14 mouse cellular contexts compared by ENCODE assay signal in the genomic region with DNA sequence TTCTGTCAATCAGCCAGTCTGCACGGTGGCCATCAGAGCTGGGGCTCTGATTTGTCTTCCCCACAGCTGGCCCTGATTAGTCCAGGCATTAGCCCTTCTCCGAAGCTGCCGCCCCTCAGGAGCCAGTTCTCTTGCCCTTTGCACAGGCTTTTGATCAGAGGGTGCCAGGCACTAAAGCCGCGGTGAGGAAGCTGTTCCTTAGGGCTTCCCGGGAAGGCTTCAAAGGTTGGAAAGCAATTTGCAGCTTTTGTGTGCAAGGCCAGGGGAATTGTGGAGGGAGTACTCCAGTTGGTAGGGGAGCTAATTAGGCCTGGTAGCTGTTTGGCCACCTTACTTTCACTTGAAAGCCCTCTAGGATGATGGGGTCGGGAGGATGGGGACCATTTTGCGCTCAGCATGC.
DNase-seq lines count a peak whose midpoint lies in the region; ATAC-seq lines count a peak whose summit lies in the region.
"Had no signal": no experiment of that assay in that cellular context is flagged by ENCODE, and none has a peak within 500 bp of the region (broad histone marks: within the 10 kb centered on the region; RNA-seq: fewer than 3 reads in every experiment).

No protein-coding gene starts in this region.

- no peaks in the 10 kb centered on the region for H3K27me3 ChIP-seq in forebrain, embryonic 16.5 days (replicated peaks; ENCODE audit: control insufficient read depth, insufficient read depth, low read length)
- no peaks in the 10 kb centered on the region for H3K27me3 ChIP-seq in midbrain, embryonic 12.5 days

- H3K4me2 ChIP-seq in forebrain, embryonic 16.5 days (ENCODE audit: low read length): no peak overlapping the region
- H3K4me2 ChIP-seq in midbrain, embryonic 12.5 days (replicated peaks): no peak overlapping the region

- no peak overlapping the region for H3K4me3 ChIP-seq in forebrain, embryonic 16.5 days (replicated peaks; ENCODE audit: low read length)
- no peak overlapping the region for H3K4me3 ChIP-seq in midbrain, embryonic 12.5 days
- H3K4me3 ChIP-seq: layer of hippocampus, adult 2 months had no signal

- H3K4me1 ChIP-seq in forebrain, embryonic 16.5 days (replicated peaks; ENCODE audit: control insufficient read depth, insufficient read depth, low read length): no peaks in the 10 kb centered on the region
- H3K4me1 ChIP-seq in midbrain, embryonic 12.5 days: no peaks in the 10 kb centered on the region; the same call in 1 of the 2 replicates

- H3K27ac ChIP-seq in forebrain, embryonic 16.5 days (ENCODE audit: low read length): no peak overlapping the region
- H3K27ac ChIP-seq in midbrain, embryonic 12.5 days (replicated peaks): no peak overlapping the region
- H3K27ac ChIP-seq: layer of hippocampus, adult 2 months had no signal

- peak; percentile 11 for DNase-seq in brain, adult 2 months (ENCODE audit: low read depth, low spot score)
- DNase-seq in embryo, embryonic 11.5 days (ENCODE audit: low read depth, low spot score): peak; percentile 3
- no peak for DNase-seq in natural killer cell, adult 2 months (ENCODE audit: low spot score in 2 of 2)
- no peak for DNase-seq in spleen, postnatal 36 days (ENCODE audit: low spot score in 2 of 2)
- DNase-seq in cerebellum, adult 9-11 months: no peak
- DNase-seq in kidney, adult 9 months: no peak
- DNase-seq: cerebellum, adult 2 months; kidney, adult 18-20 months; liver, postnatal 0 days; thymus, postnatal 4 days had no signal

- peak; percentile 52; the same call in 1 of the 2 replicates for ATAC-seq in forebrain, embryonic 16.5 days
- peak; percentile 86 for ATAC-seq in midbrain, embryonic 12.5 days (ENCODE audit: low FRiP score, low read depth)
- ATAC-seq: activated CD4-positive, CD25-positive, alpha-beta regulatory T cell, adult 4 months; liver, postnatal 0 days had no signal

- no peak overlapping the region for H3K9ac ChIP-seq in forebrain, embryonic 16.5 days (replicated peaks; ENCODE audit: low read depth, low read length)
- no peak overlapping the region for H3K9ac ChIP-seq in midbrain, embryonic 12.5 days (replicated peaks)
- H3K9ac ChIP-seq: liver, postnatal 0 days had no signal

- 3% methylated on average over 8 of the region's 8 CpGs for WGBS in forebrain, embryonic 16.5 days
- 4% methylated on average over 8 of the region's 8 CpGs for WGBS in midbrain, embryonic 12.5 days

- no peaks in the 10 kb centered on the region for H3K36me3 ChIP-seq in forebrain, embryonic 16.5 days (ENCODE audit: control insufficient read depth, insufficient read depth)
- no peaks in the 10 kb centered on the region for H3K36me3 ChIP-seq in midbrain, embryonic 12.5 days

- no peaks in the 10 kb centered on the region for H3K9me3 ChIP-seq in forebrain, embryonic 16.5 days (ENCODE audit: control insufficient read depth, low read length)
- 0 out of 2 replicates have a peak, but pooled peaks cover 4% of the 10 kb centered on the region for H3K9me3 ChIP-seq in midbrain, embryonic 12.5 days

Comparison
In these comparisons a context has a peak if more than half of its experiments do, and no peak if none do; other contexts are left out.
1. DNase-seq: peak in brain, adult 2 months (single experiment) and embryo, embryonic 11.5 days (single experiment); none in natural killer cell, adult 2 months (0 of 2), spleen, postnatal 36 days (0 of 2), cerebellum, adult 9-11 months (single experiment) and kidney, adult 9 months (single experiment).